Mouse (Mus musculus): ENCODE measurements at regions not wholly inside any gene's neighbourhood (a gene's known extent, or its start where the extent isn't known, plus 50 kb on each side); places are given as distances from the start of the nearest gene placed in this dataset.

GRCm38 (mm10) chr9:116366713-116367112 is 191.6 kb upstream of the Tgfbr2 start:
- peak; percentile 30 for DNase-seq (ENCODE audit: low read depth, low spot score)

- no peak for DNase-seq (ENCODE audit: low read depth, low spot score)
Observed at GRCm38 (mm10) chr9:116366193-116366592, 191.0 kb upstream of the Tgfbr2 start.

DNA sequence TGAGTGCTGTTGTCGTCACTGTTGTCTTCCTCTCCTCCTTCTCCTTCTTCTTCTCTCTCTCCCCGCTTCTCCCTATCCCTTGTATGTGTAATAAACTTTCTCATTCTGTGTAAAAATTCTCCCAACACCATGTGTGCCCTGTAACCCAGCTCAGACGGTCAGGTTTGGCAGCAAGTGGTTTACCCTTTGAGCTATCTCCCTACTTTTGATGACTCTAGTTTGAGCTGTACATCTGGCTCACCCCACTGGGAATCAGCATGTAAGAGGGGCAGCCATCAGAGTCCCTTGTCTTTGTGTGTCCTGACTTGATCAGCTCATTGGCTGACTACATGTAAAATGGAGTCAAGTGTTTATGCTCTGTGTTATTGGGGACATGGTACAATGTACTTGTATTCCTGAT is 190.5 kb upstream of the Tgfbr2 start:
- no peak for DNase-seq (ENCODE audit: low read depth, low spot score)

- DNase-seq (ENCODE audit: low read depth, low spot score) = no peak
Observed at GRCm38 (mm10) chr9:116365016-116365685, 190.0 kb upstream of the Tgfbr2 start.

GRCm38 (mm10) chr9:116361092-116361491 is 185.9 kb upstream of the Tgfbr2 start:
- no peak for DNase-seq (ENCODE audit: low read depth, low spot score)

DNA sequence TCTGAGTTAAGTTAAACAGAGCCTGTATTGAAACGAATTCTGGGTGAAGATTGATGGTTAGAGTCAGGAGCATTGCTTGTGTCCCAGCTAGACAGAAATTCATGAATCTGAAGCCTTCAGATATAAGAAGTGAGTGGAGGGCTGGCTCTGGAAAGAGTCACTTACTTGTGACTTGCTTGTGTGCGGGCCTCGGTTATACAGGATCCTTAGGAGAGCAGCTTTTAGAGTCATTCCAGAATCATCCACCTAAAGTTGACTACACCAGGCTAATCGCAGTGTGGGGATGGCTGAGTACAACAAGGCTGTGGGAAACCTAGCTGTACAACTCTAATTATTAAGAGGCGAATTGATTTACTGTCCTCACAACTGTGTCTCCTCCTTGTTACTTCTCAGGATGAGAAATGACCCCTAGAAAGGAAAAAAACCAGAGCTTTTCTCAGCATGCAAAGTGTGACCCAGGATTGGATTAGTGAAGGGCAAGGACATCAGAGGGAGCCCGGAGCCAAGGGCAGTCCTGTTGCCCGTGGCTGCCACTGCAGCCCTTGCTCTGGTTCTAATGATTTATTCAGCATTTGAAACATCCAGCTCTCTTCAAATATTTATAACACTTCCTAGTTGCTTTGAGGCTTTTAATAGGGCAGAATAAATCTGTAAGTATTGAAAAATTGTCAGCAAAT is 179.0 kb upstream of the Tgfbr2 start:
- no peak for DNase-seq (ENCODE audit: low read depth, low spot score)

- DNase-seq (ENCODE audit: low read depth, low spot score) = no peak
Observed at GRCm38 (mm10) chr9:116352801-116353494, 177.8 kb upstream of the Tgfbr2 start.

GRCm38 (mm10) chr9:116350804-116351547 is 175.8 kb upstream of the Tgfbr2 start:
- DNase-seq (ENCODE audit: low read depth, low spot score) = no peak

DNA sequence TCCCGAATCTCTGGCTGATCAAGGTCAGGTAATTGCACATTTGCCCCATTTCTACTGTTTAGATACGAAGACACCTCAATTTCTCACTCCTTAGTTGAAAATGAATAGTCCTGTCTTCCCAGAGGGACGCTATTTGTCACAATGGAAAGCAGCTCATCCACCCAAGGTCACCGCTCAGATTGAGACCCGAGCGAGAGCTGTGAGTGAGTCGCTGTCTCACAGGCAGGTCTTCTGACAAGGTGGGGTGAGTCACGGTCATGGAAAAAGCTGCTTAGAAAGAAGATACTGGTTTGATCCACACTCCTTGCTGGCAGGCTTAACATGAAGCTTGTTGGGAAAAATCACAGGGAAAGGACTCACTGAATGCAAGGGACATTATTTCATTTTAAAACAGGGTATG is 171.9 kb upstream of the Tgfbr2 start:
- DNase-seq (ENCODE audit: low read depth, low spot score) = no peak

DNA sequence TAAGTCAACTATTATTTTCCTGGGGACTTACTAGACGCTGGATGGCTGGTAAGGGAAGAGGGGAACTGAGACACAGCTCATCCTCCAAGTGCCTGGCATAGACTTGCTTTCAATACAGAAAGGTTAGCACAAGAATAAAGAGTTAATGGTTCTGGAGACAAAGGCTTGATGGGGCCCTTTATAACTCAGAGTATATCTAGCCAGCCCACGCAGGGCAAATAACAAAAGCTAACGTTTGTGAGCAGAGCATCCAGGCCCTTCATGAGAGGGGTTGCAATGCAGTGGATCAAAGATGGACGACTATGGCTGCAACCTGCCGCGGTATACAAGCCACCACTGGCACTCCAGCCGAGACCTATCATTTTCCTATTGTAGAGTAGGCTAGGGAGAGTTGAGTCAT is 171.3 kb upstream of the Tgfbr2 start:
- peak; percentile 19 for DNase-seq (ENCODE audit: low read depth, low spot score)

- DNase-seq (ENCODE audit: low read depth, low spot score) = no peak
Observed at GRCm38 (mm10) chr9:116343086-116343481, 167.9 kb upstream of the Tgfbr2 start.

DNA sequence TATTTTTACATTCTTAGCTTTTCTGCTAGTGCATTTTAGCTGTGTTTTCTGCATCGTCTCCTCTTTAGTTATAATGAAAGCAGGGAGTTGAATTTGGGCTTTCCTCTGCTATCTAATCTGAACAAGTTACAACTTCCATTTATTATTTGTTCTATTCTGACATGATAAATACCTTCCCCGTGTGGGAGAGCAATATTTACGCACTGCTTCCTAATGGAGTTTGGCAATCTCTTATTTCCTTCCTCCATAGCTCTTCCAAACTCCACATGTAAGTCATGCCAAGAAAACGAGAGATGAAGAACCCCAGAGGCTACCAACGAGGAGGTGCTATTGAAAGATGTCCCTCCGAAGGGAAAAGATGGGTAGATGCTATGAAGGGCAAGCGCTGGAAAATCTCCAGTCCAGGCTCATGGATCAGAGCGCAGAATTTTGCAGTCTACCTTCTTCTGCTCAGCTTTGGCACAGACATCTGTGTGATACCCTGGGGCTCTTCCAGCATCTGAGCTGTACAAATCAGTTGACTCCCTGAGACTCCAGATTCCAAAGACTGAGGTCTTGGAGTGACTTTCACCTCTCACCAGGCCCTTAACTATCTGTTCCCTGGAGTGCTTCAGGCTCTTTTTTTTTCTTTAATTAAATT is 167.4 kb upstream of the Tgfbr2 start:
- DNase-seq (ENCODE audit: low read depth, low spot score) = no peak

- DNase-seq (ENCODE audit: low read depth, low spot score) = peak; percentile 25
Observed at GRCm38 (mm10) chr9:116342009-116342408, 166.8 kb upstream of the Tgfbr2 start.

DNA sequence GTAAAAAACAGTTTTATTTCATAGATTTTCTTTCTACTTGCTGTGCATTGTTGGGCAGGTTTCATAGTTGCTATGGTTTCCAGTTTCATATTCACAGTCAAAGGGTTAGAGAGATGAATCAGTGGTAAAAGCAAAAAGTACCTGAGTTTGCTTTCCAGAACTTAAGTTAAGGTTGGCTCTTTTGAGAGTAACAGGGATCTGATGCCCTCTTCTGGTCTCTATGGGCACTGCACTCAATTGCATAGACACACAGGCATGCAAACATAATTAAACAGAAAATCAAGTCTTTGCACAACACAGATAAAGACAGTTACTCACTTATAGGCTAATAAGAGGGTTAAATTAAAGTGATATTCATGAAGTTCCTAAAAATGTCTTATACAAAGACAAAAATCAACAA is 165.8 kb upstream of the Tgfbr2 start:
- DNase-seq (ENCODE audit: low read depth, low spot score) = peak; percentile 49

GRCm38 (mm10) chr9:116338729-116339100 is 163.6 kb upstream of the Tgfbr2 start:
- DNase-seq (ENCODE audit: low read depth, low spot score) = no peak

- no peak for DNase-seq (ENCODE audit: low read depth, low spot score)
Observed at GRCm38 (mm10) chr9:116338093-116338728, 163.1 kb upstream of the Tgfbr2 start.

DNA sequence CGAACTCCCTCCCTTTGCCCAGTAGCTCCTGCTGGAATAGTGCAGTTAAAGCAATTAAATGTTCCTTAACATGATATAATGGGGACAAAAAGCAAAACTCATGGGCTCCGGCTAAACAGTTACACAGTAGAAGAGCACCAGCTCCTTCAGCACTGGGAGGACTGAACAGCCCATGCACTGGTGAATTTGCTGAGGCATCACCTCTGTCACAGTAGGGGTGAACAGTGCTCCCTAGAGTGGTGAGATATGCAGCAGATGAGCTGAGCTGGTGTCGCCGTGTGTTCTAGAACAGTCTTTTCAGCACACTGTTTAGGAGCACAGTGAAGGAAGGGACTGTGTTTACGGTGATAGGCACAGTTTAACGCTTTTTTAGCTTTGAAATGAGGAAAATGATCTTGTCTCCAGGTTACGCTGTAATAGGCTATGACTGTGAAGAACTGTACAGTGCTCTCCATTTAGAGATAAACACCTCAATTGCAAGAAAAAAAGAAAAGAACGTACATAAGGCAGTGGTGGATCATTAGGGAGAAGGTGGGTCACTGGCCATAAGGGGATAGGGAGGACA is 162.4 kb upstream of the Tgfbr2 start:
- DNase-seq (ENCODE audit: low read depth, low spot score) = no peak

DNA sequence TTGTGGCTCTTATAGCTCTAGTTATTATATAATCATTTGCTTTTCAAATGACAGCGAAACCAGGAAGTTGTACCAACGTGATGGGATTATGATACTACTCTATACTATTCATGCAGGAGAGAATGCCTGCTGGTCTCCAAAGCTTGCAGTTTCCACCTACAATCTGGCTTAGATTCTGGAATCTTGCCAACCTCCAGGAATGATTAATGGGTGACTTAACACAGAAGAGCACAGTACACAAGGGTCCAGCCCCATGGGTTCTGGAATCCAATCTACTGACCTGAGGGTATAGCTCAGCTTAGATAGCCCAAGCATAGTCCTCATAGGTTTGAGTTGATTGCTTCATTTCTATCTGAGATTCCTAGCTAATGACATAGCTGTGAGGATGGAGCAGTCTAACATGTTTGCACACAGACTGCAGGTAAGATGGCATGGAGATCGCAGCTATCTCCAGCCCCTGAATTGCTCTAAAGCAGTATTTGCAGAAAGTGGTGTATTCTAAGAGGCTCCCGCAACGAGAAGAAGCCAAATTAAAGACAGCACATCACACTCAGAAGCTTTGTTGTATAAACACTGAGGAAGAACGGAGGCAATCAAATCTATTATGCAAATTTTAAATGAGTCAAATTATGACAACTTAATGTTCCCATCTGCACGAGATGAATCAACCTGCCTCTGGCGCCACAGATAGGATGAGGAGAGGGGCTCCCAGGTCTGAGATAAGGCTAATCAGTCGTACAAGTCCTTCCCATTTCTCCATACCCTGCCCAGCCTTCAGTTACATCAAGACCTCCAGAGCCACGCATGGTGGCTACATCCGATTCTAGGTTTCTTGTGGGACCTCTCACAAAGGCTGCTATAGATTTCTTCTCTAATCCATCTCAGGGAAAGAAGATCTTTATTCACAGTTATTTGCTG is 160.7 kb upstream of the Tgfbr2 start:
- DNase-seq (ENCODE audit: low read depth, low spot score) = no peak

DNA sequence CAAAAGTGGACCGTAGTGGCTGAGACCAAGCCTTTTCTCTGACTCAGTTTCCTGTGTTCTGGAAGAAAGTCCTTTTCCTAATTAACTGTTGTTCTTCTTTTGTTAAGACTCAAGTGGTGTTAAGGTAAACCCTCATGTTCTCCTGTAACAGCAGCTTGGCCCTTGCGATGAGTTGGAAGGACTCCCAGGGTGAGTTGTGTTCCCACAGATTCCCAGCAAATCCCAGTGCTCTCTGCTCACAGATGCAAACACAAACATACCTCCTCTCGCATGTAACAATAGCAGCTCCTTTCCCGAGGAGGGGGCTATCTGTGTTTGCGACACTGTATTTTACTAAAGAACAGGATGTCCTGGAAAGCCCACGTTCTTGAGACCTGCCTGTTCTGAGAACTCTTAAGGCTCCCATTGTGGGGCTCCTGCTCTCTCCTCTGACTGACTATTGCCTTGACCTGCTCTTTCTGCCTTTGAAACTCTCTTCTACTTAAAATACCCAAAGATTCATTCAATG is 158.8 kb upstream of the Tgfbr2 start:
- DNase-seq (ENCODE audit: low read depth, low spot score) = no peak

All from ES-CJ7 (cell line).